Mouse (Mus musculus): ENCODE data around the gene Ect2.

Gene Ect2

DNA sequence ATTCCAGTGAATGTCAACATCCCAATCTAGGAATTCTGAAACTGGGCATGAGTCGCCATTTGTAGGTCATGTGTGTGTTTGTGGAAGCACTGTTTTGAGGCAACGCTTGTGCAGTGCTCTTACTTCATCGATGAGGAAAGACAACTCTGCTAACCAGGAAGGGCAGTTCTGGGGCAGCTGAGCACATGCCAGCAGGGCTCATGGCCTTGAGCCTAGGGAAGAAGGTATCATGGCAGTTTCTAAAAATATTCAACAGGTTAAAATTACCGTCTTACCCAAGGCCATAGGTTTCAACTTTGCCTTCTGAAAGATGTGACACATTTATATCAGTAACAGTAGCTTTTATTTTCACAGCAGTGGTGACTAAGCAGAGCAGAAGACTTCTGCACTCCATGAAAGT, 82.0 kb downstream of the Ect2 start:
- no peak for DNase-seq (ENCODE audit: extremely low read depth, low read depth)

DNA sequence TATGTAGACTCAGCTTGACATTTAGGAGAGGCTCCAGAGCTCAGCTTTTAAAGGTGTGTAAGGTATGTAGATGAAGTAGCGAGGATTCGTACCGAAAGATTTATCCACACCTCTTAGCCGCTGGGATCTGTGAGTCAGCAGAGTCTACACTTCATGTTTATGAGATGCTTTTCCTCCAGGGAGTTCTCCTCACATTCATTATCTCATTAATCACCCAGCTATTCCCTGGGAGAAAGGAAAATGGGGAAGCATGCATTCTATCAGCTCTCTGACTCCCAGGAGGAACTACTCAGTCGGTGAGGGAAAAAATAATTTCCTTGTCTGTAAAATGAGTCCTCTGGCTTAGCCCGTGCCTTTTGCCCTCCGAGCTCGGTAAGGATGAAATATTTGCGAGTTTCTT, 83.3 kb downstream of the Ect2 start:
- no peak for DNase-seq (ENCODE audit: extremely low read depth, low read depth)

DNA sequence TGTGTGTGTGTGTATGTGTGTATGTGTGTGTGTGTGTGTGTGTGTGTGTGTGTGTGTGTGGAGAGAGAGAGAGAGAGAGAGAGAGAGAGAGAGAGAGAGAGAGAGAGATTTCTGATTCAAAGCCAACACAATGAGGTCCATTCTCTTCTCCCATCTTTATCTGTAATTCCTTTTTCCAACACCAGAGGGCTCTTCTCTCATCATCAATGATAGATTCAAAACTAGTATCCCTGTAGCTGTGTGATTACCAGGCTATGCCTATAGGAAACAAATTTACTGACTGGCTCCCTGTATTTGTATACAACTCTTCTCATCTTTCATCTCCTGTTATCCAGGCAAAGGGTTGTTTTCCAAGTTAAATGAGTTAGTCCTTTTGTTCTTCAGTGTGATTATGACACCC, 86.5 kb downstream of the Ect2 start:
- peak; percentile 19 for DNase-seq (ENCODE audit: extremely low read depth, low read depth)

DNA sequence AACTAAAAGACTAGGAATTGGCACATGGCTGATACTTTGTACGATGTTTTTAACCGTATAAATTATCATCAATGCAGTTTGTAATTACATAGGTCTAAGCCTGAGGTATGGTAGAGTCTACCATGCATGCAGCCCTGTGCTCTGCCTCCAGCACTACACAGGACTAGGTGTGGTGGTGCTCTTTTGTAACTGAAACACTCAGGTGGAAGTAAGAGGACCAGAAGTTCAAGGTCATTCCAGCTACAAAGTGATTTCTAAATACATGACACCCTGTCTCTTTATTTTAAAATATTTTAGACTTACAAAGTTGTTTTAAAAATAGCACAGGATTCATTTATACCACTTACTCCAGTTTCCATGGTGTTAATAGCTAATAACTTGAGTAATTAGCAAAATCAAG, 88.8 kb downstream of the Ect2 start:
- no peak for DNase-seq (ENCODE audit: extremely low read depth, low read depth)

DNA sequence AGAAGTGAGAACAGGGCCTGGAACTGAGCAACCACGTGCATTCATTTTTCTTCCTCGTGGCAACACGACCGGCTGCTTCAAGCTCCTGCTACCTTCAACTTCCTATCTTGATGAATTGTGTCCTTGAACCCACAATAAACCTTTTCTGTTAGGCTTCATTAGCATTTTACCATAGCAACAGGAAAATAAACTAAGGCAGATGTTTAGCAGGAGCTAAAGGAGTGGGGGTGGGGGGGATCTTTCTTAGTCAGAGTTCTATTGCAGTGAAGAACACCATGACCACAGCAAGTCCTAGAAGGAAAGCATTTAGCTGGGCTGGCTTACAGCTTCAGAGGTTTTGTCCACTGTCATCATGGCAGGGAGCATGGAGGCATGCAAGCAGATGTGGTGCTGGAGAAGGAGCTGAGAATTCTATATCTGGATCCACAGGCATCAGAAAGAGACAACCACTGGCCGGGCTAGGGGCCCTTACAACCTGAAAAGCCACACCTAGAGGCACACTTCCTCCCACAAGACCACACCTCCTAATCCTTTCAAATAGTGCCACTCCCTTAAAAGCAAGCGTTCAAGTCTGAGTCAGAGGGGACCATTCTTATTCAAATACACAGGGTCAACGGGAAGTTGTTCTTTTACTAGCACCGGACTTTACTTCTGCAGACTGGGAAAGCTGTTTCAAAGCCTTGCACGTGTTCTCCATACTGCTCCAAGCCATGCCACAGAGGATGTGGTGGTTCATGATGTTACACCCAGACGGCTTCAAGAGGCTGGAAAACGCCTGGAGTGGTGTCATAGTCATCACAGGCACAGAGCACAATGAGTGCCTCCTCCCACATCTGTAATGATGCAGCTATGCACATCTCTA, 90.0 kb downstream of the Ect2 start:
- no peak for DNase-seq (ENCODE audit: extremely low read depth, low read depth)

DNA sequence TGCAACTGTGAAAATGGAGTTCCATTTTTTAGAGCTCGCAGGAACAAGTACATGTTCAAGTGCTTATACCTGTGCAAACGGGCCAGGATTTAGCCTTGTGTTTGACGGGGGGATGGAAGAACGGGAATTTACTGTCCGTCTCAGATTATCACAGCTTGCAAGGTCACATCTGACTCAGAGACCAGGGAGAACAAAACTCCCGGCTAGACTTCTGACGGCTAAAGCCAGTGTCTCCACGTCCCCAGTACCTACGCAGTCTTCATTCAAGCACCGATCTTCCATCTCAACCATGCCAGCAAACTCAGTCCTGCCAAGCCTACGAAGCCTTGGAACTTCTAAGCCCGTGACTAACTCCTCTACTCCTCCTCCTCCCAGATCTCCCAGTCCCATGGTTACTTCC, 93.2 kb downstream of the Ect2 start:
- DNase-seq (ENCODE audit: extremely low read depth, low read depth), result no peak

DNA sequence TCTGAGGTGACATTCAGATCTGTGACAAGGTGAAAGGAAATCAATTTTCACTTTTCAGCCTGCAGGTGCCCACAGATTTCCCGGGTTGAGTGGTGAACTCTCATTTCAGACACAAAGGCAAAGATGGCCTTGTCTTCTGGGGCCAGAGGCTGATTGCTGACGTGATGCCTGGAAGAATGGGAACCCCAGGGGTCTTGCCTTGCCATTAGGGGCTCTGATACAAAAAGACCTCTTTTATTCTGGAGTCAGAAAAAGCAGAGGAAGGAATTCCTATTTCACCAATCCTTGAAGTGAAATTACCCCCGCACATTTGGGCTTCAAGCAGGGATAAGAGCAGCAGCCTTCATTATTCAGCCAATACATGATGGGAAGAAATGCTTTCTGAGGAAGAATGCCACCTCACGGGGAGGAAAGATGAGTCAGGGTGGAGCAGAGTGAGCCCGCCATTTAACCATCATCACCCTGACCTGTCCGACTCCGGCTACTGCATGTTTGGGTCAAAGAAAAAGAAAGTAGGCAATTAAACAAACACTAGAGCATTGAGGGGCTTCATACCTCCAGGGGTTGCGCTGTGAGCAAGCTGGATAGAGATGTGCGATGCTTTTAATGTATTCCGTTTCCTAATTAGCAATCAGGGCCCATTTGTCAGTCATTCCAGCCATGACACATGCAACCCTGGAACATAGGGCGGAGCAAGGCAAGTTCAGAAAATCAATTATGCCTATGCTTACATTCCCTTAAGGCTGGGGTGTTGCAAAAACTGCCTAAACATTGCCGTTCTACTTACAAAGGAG, 94.0 kb downstream of the Ect2 start:
- no peak for DNase-seq (ENCODE audit: extremely low read depth, low read depth)

DNA sequence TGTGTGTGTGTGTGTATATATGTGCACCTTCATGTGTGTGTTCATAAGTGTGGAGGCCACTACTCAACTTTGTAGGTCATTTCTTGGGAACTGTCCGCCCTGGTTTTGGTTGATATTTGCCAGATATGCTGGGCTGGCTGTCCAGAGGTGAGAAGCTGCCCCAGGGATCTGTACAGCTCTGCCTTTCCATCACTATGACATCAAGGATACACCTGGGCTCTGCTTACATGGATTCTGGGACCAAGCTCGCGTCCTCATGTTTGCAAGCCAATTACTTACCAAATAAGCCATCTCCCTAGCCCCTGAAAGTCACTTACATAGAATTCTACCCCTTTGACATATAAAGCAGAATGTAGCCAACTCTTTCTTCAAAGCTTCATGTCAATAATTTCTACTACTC, 98.2 kb downstream of the Ect2 start:
- DNase-seq (ENCODE audit: extremely low read depth, low read depth), result no peak

DNA sequence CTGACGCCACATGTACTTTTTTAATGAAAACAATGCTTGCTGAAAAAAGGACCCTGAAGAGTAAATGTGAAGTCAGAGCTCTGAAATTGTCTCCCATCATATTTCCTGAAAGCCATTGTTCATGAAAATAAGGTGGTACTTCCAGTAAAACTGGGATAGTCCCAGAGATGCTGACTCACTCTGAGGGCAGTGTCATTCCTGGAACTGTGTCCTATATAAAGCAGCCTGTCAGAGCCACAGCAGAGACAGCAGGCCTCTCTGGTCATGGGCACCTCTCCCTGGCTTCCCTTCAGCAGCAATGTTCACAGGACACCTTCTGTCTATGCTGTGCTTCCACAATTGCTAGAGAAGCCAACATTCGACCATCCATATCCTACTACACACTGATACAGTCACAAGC, 98.9 kb downstream of the Ect2 start:
- peak; percentile 24 for DNase-seq (ENCODE audit: extremely low read depth, low read depth)
